Mouse (Mus musculus) midbrain, embryonic 14.5 days (tissue): ENCODE measurements at regions not wholly inside any gene's neighbourhood (a gene's known extent, or its start where the extent isn't known, plus 50 kb on each side); places are given as distances from the start of the nearest gene placed in this dataset.

Source experiments
- ATAC-seq: fragments of 200-750 bp; cut with Nextera tagmentation; 2 replicates; pipeline ENCODE4 v1.8.0; 2017; ENCODE audit warnings: moderate number of reproducible peaks, moderate library complexity; ENCODE audit not compliant: low FRiP score, low TSS enrichment
- DNase-seq: peaks from one replicate; pipeline ENCODE4 v3.0.0-alpha.2; 2015
- H3K27ac ChIP-seq: fragments of 300-500 bp; sonication (generic); replicated peaks from 2 replicates; pipeline ENCODE4 v1.5.1; 2014; ENCODE audit warnings: mild to moderate bottlenecking, low read depth, low read length, moderate library complexity
- H3K27me3 ChIP-seq: fragments of 300-500 bp; sonication (generic); 2 replicates; pipeline ENCODE4 v1.6.1; 2014; ENCODE audit warnings: low read length, control low read depth, mixed read lengths; ENCODE audit not compliant: control insufficient read depth, insufficient read depth
- H3K36me3 ChIP-seq: fragments of 300-500 bp; sonication (generic); 2 replicates; pipeline ENCODE4 v1.6.1; 2014; ENCODE audit warnings: low read length, control low read depth; ENCODE audit not compliant: control insufficient read depth, insufficient read depth
- H3K4me1 ChIP-seq: fragments of 300-500 bp; sonication (generic); 2 replicates; pipeline ENCODE4 v1.6.1; 2014; ENCODE audit warnings: mild to moderate bottlenecking, antibody characterized with exemption, low read length, control low read depth; ENCODE audit not compliant: control insufficient read depth, insufficient read depth
- H3K4me2 ChIP-seq: fragments of 300-500 bp; sonication (generic); 2 replicates; pipeline ENCODE4 v1.6.1; 2014; ENCODE audit warnings: mild to moderate bottlenecking, low read length, moderate library complexity
- H3K4me3 ChIP-seq: fragments of 300-500 bp; sonication (generic); replicated peaks from 2 replicates; pipeline ENCODE4 v1.5.1; 2014; ENCODE audit warnings: low read depth, low read length
- H3K9ac ChIP-seq: fragments of 300-500 bp; sonication (generic); replicated peaks from 2 replicates; pipeline ENCODE4 v1.6.1; 2014; ENCODE audit warnings: mild to moderate bottlenecking, low read length, moderate library complexity
- H3K9me3 ChIP-seq: fragments of 300-500 bp; sonication (generic); 2 replicates; pipeline ENCODE4 v1.6.1; 2016; ENCODE audit warnings: low read length, control low read depth, mixed read lengths; ENCODE audit not compliant: control insufficient read depth
- WGBS: fragments of 180-500 bp; shearing (Covaris S2); extraction: QIAGEN DNeasy Blood & Tissue Kit; methylation state at CpG from one replicate; pipeline ENCODE4 v1.1.7; 2014; 5-methylcytosine and 5-hydroxymethylcytosine counted together

- Histone ChIP-seq H3K36me3 (no peaks in the 10 kb centered on the region), H3K4me2 (no peak overlapping the region), H3K4me1 (no peaks in the 10 kb centered on the region), H3K27ac (no peak overlapping the region), H3K4me3 (no peak overlapping the region), H3K9ac (no peak overlapping the region), H3K9me3 (no peaks in the 10 kb centered on the region), H3K27me3 (no peaks in the 10 kb centered on the region)
- no peak for ATAC-seq
- 81% methylated on average over 5 of the region's 5 CpGs for WGBS
- DNase-seq, result no peak
Observed at GRCm38 (mm10) chr19:6610715-6611114, 67.9 kb upstream of the Slc22a12 start.

GRCm38 (mm10) chr19:6610051-6610450 lies 67.2 kb upstream of the Slc22a12 start:
- ATAC-seq (no peak), DNase-seq (peak; percentile 31)
- 23% methylated on average over 8 of the region's 8 CpGs for WGBS
- Histone ChIP-seq H3K9ac (no peak overlapping the region), H3K36me3 (no peaks in the 10 kb centered on the region), H3K4me2 (no peak overlapping the region), H3K4me1 (no peaks in the 10 kb centered on the region), H3K27me3 (no peaks in the 10 kb centered on the region), H3K27ac (0 out of 2 replicates have a peak overlapping the region, but pooled peaks have one; percentile 2), H3K4me3 (no peak overlapping the region), H3K9me3 (no peaks in the 10 kb centered on the region)

- 91% methylated on average over 2 of the region's 2 CpGs for WGBS
- no peaks in the 10 kb centered on the region for H3K36me3 ChIP-seq
- no peak overlapping the region for H3K4me3 ChIP-seq
- H3K27me3 ChIP-seq, result no peaks in the 10 kb centered on the region
- no peak for DNase-seq
- H3K4me1 ChIP-seq, result no peaks in the 10 kb centered on the region
- no peak overlapping the region for H3K4me2 ChIP-seq
- no peak overlapping the region for H3K27ac ChIP-seq
- H3K9ac ChIP-seq, result no peak overlapping the region
- H3K9me3 ChIP-seq, result no peaks in the 10 kb centered on the region
- ATAC-seq, result no peak
Observed at GRCm38 (mm10) chr19:6607501-6607900, 64.7 kb upstream of the Slc22a12 start.

- DNase-seq, result no peak
- no peaks in the 10 kb centered on the region for H3K27me3 ChIP-seq
- ATAC-seq, result no peak
- H3K4me1 ChIP-seq, result no peaks in the 10 kb centered on the region
- no peaks in the 10 kb centered on the region for H3K9me3 ChIP-seq
- no peak overlapping the region for H3K27ac ChIP-seq
- H3K4me2 ChIP-seq, result no peak overlapping the region
- H3K9ac ChIP-seq, result no peak overlapping the region
- H3K4me3 ChIP-seq, result no peak overlapping the region
- 90% methylated on average over 7 of the region's 7 CpGs for WGBS
- no peaks in the 10 kb centered on the region for H3K36me3 ChIP-seq
Observed at GRCm38 (mm10) chr19:6606667-6607066, 63.8 kb upstream of the Slc22a12 start.

- DNase-seq, result no peak
- H3K9ac ChIP-seq, result no peak overlapping the region
- H3K4me1 ChIP-seq, result no peaks in the 10 kb centered on the region
- H3K27ac ChIP-seq, result no peak overlapping the region
- no peak overlapping the region for H3K4me3 ChIP-seq
- H3K4me2 ChIP-seq, result no peak overlapping the region
- 55% methylated on average over 8 of the region's 8 CpGs for WGBS
- H3K9me3 ChIP-seq, result no peaks in the 10 kb centered on the region
- no peaks in the 10 kb centered on the region for H3K27me3 ChIP-seq
- H3K36me3 ChIP-seq, result no peaks in the 10 kb centered on the region
- ATAC-seq, result no peak
Observed at GRCm38 (mm10) chr19:6604702-6605101, 61.9 kb upstream of the Slc22a12 start.

GRCm38 (mm10) chr19:6600873-6601530 lies 58.2 kb upstream of the Slc22a12 start:
- no peaks in the 10 kb centered on the region for H3K9me3 ChIP-seq
- DNase-seq, result no peak
- no peak overlapping the region for H3K9ac ChIP-seq
- H3K4me2 ChIP-seq, result no peak overlapping the region
- WGBS, result 43% methylated on average over 12 of the region's 12 CpGs
- H3K27ac ChIP-seq, result no peak overlapping the region
- no peaks in the 10 kb centered on the region for H3K36me3 ChIP-seq
- H3K4me1 ChIP-seq, result no peaks in the 10 kb centered on the region
- ATAC-seq, result no peak
- H3K27me3 ChIP-seq, result no peaks in the 10 kb centered on the region
- no peak overlapping the region for H3K4me3 ChIP-seq

- ATAC-seq, result no peak
- Histone ChIP-seq H3K27ac (no peak overlapping the region), H3K4me1 (no peaks in the 10 kb centered on the region), H3K4me3 (no peak overlapping the region), H3K9ac (no peak overlapping the region), H3K27me3 (no peaks in the 10 kb centered on the region), H3K9me3 (no peaks in the 10 kb centered on the region), H3K36me3 (no peaks in the 10 kb centered on the region), H3K4me2 (no peak overlapping the region)
- no peak for DNase-seq
- WGBS, result 91% methylated on average over 3 of the region's 3 CpGs
Observed at GRCm38 (mm10) chr19:6599281-6599680, 56.4 kb upstream of the Slc22a12 start.

GRCm38 (mm10) chr19:6598186-6598585 lies 55.4 kb upstream of the Slc22a12 start:
- Histone ChIP-seq H3K27ac (no peak overlapping the region), H3K9me3 (no peaks in the 10 kb centered on the region), H3K4me3 (no peak overlapping the region), H3K27me3 (no peaks in the 10 kb centered on the region), H3K4me2 (no peak overlapping the region), H3K4me1 (no peaks in the 10 kb centered on the region), H3K9ac (no peak overlapping the region), H3K36me3 (no peaks in the 10 kb centered on the region)
- 85% methylated on average over 3 of the region's 3 CpGs for WGBS
- ATAC-seq (no peak), DNase-seq (no peak)

GRCm38 (mm10) chr19:6595801-6596200 lies 53.0 kb upstream of the Slc22a12 start:
- Histone ChIP-seq H3K4me3 (no peak overlapping the region), H3K9me3 (no peaks in the 10 kb centered on the region), H3K27me3 (no peaks in the 10 kb centered on the region), H3K9ac (no peak overlapping the region), H3K27ac (no peak overlapping the region), H3K4me1 (no peaks in the 10 kb centered on the region), H3K4me2 (no peak overlapping the region), H3K36me3 (no peaks in the 10 kb centered on the region)
- DNase-seq (no peak), ATAC-seq (no peak)
- WGBS, result 39% methylated on average over 9 of the region's 9 CpGs
